Mouse (Mus musculus): ENCODE results near the gene Ado.

Gene Ado

GRCm38 (mm10) chr10:67537151-67537994 is 11.4 kb downstream of the Ado start:
- in situ Hi-C loops (cut with MboI, MseI), result loop anchor here (10.0 kb wide), 1 partner anchor 117 kb away; no protein-coding TSS in a partner anchor

GRCm38 (mm10) chr10:67536621-67537141 is 12.1 kb downstream of the Ado start:
- in situ Hi-C loops (cut with MboI, MseI), result loop anchor here (10.0 kb wide), 1 partner anchor 118 kb away; no protein-coding TSS in a partner anchor

GRCm38 (mm10) chr10:67535972-67536371 is 12.8 kb downstream of the Ado start:
- in situ Hi-C loops (cut with MboI, MseI), result loop anchor here (10.0 kb wide), 1 partner anchor 119 kb away; no protein-coding TSS in a partner anchor

- in situ Hi-C loops (cut with MboI, MseI), result loop anchor here (10.0 kb wide), 1 partner anchor 120 kb away; no protein-coding TSS in a partner anchor
These were observed 13.5 kb downstream of the Ado start, which contains the start of gene Egr2 for GRCm38 (mm10) chr10:67535256-67535655. Egr2 (plus strand) TSS chr10:67535475.

GRCm38 (mm10) chr10:67529769-67530168 is 19.0 kb downstream of the Ado start:
- in situ Hi-C loops (cut with MboI, MseI), result loop anchor here (5.0 to 10.0 kb wide), 2 partner anchors 125 to 212 kb away; no protein-coding TSS in a partner anchor

- in situ Hi-C loops (cut with MboI, MseI), result loop anchor here (5.0 kb wide), 1 partner anchor 209 kb away; no protein-coding TSS in a partner anchor
These were observed 22.3 kb downstream of the Ado start for GRCm38 (mm10) chr10:67526435-67526834.

GRCm38 (mm10) chr10:67524694-67525093 is 24.1 kb downstream of the Ado start:
- in situ Hi-C loops (cut with MboI, MseI), result loop anchor here (5.0 kb wide), 1 partner anchor 207 kb away; no protein-coding TSS in a partner anchor

- in situ Hi-C loops (cut with MboI, MseI), result no loop called here
These were observed 24.6 kb downstream of the Ado start for GRCm38 (mm10) chr10:67524130-67524529.

GRCm38 (mm10) chr10:67518733-67519132 is 30.0 kb downstream of the Ado start:
- in situ Hi-C loops (cut with MboI, MseI), result no loop called here

- in situ Hi-C loops (cut with MboI, MseI), result no loop called here
These were observed 35.9 kb downstream of the Ado start for GRCm38 (mm10) chr10:67512871-67513270.

- in situ Hi-C loops (cut with MboI, MseI), result no loop called here
These were observed 36.5 kb downstream of the Ado start for GRCm38 (mm10) chr10:67512211-67512610.

- in situ Hi-C loops (cut with MboI, MseI), result no loop called here
These were observed 43.5 kb downstream of the Ado start for GRCm38 (mm10) chr10:67505248-67505647.

- in situ Hi-C loops (cut with MboI, MseI), result no loop called here
These were observed 44.7 kb downstream of the Ado start for GRCm38 (mm10) chr10:67504046-67504445.

GRCm38 (mm10) chr10:67503320-67503995 is 45.3 kb downstream of the Ado start:
- in situ Hi-C loops (cut with MboI, MseI), result no loop called here

- in situ Hi-C loops (cut with MboI, MseI), result no loop called here
These were observed 50.8 kb downstream of the Ado start for GRCm38 (mm10) chr10:67497951-67498350.

- in situ Hi-C loops (cut with MboI, MseI), result no loop called here
These were observed 51.4 kb downstream of the Ado start for GRCm38 (mm10) chr10:67497144-67497892.
